Mouse (Mus musculus): ENCODE results near the gene Gzmf.
"Not testable (repeated sequence)": the region's sequence is repeated elsewhere in the genome, so short reads cannot be mapped to it uniquely, and the experiment has no call there.

The Gzmf gene

DNA sequence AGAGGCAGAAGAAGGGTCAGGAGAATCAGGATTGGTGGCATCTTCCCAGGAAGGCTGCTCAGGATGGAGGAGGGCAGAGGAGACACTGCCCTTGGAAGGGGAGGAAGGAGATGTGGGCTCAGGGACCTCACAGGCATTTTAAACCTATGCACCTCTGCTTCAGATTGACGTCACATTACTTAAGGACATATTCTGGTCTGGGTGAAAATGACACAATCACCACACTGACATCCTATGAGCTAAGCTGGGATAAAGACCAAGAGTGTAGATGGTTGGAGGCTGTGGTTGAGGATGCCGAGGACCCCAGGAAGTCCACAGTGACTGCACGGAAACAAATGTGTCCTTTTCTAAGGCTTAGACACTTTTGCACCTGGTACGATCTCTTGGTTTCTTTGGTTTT lies at the start of gene Gzmf:
Gzmf (minus strand) TSS at position 101 of the 400 bp plus-strand sequence.
- DNase-seq (ENCODE audit: extremely low spot score, low spot score) = no peak

DNA sequence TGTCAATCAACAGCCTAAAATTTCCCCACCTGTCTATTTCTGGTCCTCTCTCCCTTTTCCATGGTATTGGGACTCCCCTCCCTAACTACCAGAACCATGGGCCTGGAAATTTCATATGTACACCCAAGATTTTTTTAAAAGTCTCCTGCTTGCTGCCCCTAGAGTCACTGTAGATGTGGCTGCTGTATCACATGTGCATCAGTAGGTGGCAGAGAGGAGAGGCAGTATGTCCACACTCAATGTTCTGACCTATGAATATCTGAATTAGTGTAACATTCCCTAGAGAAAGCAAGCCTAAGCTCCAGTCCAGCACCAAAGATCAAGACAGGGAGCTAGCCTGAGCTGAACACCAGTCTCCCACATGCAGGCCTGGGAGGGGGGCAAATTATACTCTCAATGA lies 29.2 kb upstream of the Gzmf start:
- DNase-seq (ENCODE audit: extremely low spot score, low spot score) = no peak

DNA sequence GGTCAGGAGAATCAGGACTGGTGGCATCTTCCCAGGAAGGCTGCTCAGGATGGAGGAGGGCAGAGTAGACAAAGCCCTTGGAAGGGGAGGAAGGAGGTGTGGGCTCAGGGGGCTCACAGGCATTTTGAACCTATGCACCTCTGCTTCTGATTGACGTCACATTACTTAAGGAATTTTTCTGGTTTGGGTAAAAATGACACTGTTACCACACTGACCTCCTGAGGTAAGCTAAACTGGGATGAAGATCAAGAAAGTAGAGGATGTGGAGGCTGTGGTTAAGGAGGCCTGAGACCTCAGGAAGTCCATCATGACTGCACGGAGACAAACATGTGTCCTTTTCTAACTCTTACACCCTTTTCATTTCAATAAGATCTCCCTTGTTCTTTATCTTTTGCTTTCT lies 23.3 kb upstream of the Gzmf start, which contains the start of gene Gzmc:
Gzmc (minus strand) TSS at position 101 of the 400 bp plus-strand sequence.
- no peak for DNase-seq (ENCODE audit: extremely low spot score, low spot score)

DNA sequence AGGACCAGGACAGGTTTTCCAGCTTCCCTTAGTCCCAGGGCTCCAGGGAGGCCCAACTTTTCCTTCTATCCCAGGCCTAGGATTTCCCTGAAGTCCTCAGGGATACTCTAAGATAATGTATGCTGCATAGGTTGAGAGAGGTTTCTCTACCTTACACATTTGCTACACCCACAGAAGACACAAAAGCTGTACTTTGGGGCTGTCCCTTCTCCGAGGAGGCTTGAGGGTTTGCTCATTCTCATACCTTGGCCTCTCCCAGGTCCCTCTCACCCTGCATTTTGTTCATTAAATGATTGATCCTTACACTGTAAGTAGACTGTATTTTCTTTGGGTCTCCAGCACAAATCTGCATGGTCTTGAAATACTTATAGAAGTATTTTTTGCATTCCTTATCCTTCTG lies 5.6 kb downstream of the Gzmf start:
- DNase-seq (ENCODE audit: extremely low spot score, low spot score) = no peak

DNA sequence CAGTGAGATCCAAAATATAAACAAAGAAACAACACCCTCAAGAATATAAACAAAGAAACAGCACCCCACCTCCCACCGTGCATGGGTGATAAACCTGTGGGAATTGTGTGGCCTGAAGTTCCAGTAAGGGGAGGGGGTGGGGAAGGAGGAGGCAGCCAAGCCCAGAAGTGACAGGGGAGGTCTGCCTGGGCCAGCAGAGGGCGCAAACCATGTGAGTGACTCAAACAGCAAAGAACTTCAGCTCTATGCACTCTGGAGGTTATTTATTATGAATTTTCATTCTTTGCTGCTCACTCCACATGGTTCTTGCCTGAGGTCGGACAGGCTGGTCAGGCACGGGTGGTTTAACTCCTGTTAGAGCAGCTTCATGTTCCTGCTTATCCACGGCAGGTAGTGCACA lies 6.2 kb downstream of the Gzmf start:
- DNase-seq (ENCODE audit: extremely low spot score, low spot score) = peak; percentile 43

DNA sequence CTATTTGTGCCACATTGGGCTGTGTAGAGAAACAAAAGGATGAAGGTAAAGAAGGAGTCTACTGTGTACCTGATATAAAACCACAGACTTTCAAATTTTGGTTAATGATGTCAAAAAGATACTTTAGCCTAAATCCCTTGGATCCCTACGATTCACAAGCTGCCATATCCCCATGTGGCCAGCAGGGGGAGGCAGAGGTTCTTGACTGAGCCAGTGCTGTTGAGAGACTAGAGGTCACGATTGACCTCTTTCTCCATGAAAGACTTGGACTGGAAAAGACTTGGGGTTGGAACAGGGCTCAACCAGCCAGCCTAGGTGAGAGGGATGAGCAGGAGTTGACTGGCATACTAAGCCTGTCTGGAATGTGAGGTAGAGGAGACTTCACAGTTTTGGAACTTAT lies 7.2 kb downstream of the Gzmf start:
- DNase-seq (ENCODE audit: extremely low spot score, low spot score) = peak; percentile 65

DNA sequence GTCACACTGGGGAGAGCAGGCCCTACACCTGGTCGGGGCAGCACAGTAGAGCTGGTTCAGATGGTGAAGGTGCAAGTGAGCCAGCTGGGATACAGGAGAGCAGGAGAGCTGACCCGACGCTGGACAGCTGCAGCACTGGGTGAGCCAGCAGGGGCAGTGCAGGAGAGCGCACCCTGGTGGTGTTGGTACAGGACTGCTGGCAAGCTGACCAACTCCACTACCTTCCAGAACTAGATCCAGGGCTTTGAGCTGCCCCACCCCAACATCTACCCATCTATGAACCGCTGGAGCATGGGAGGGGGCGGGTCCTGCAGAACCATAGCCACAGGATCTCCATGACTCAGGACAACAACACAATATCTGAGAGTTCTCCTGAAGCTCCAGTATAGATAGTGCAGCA lies 24.3 kb downstream of the Gzmf start:
- DNase-seq (ENCODE audit: extremely low spot score, low spot score) = no peak

DNA sequence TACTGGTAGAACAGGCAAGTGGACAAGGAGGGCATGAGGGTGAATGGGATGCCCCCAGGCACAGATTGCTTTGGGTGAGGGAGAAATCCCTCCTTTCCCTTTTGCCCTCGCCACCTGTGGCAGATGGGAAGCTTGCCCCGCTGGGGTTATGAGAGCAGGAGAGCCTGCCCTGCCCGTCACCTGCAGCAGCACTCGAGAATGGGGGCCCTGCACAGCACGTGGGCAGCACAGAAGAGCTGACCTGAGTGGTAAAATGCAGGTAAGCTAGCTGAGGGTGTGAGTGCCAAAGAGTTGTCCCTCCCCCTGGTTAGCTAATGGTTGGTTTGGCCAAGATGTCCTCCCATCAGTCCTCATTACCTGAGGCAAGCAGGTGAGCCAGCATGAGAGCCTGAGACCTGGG lies 24.7 kb downstream of the Gzmf start:
- no peak for DNase-seq (ENCODE audit: extremely low spot score, low spot score)

DNA sequence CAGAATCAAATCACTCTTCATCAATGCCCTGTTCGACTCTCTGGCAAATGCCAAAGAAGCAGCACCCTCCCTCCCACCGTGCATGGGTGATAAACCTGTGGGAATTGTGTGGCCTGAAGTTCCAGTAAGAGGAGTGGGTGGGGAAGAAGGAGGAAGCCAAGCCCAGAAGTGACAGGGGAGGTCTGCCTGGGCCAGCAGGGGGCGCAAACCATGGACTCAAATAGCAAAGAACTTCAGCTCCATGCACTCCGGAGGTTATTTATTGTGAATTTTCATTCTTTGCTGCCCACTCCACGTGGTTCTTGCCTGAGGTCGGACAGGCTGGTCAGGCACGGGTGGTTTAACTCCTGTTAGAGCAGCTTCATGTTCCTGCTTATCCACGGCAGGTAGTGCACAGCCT lies 33.6 kb downstream of the Gzmf start:
- DNase-seq (ENCODE audit: extremely low spot score, low spot score) = peak; percentile 48

DNA sequence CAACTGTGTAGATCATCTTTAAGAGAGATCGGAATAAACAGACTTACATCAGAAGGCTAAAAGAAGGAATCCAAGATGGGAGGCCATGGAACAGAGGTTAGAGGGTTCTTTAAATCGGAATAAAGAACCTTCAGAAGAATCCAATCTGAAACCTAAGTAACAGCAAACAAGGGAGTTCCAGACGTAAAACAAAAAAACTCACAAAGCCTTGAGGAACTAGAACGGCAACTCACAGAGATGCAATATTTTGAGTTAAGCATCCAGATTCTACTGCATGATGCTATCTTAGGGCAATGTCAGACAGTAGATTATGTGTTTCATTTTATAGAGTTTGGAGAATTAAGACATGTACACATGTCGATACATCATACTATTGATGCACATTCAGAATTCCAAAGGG lies 36.7 kb downstream of the Gzmf start, which contains the start of gene Gzmn:
Gzmn (minus strand) TSS at position 101 of the 400 bp plus-strand sequence.
- no peak for DNase-seq (ENCODE audit: extremely low spot score, low spot score)

DNA sequence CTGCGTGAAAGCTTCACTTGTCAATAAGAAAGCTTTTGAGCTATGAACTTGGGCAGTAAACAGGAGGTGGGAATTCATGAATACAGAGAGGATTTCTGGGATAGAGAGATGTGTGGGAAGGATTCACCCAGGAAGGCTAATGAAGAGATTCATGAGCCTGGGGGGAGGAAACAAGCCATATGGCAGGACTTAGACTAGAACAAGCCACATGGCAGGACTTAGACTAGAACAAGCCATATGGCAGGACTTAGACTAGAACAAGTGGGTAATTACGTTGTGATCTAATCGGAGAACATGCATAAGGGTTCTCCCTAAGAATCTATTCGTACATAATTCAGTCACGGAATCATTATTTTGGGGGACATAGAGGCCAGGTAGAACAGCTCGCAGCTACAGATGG lies 37.8 kb downstream of the Gzmf start:
- DNase-seq (ENCODE audit: extremely low spot score, low spot score) = no peak

DNA sequence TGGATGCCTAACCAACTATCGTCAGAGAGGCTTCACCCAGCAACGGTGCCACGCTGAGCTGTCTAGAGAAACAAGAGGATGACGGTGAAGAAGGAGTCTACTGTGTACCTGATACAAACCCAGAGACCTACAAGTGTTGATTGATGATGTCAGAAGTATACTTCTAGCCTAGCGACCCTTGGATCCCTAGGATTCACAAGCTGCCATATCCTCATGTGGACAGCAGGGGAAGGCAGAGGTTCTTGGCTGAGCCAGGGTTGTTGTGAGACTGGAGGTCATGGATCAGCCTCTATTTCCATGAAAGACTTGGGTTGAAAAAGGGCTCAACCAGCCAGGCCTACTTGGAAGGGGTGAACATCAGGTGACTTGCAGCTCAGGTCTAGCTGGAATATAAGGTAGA lies 38.5 kb downstream of the Gzmf start:
- no peak for DNase-seq (ENCODE audit: extremely low spot score, low spot score)

DNA sequence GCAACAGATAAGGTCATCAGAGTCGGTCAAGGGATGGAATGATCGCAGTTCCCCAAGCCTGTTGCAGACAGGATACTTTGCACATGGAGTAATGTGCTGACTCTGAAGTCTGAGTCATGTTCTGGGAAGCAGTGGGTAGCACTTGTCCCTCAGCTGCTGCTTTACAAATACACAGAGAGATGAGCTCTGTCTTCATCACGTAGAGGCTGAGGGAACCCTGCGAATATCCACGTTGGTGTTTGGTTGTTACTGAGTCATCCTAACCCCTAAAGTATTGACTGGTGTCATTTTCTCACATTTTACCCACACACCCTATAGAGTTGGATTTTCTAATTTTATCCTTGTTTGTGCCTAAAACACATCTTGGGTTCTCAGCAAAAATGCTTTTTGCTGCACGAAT lies 43.2 kb downstream of the Gzmf start:
- DNase-seq (ENCODE audit: extremely low spot score, low spot score) = no peak

DNA sequence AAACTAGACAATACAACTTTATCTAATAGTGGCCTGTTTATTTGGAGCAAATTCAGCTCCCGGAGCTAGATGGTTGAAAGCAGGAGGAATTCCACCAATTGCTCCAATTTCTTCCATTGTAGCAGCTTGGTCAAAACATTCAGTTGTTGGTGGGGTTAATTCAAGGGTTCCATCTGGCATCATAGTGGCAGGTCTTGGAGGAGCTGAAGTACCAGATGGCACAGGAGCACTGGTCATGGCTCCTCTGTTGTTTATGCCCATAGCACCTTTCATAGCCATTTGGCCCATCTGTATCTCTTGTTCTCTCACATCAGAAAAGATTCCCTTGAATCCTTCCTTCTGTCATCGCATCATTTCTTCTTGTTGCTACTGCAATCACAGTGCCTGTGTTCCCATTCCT lies 49.1 kb downstream of the Gzmf start:
- DNase-seq (ENCODE audit: extremely low spot score, low spot score) = no peak

DNA sequence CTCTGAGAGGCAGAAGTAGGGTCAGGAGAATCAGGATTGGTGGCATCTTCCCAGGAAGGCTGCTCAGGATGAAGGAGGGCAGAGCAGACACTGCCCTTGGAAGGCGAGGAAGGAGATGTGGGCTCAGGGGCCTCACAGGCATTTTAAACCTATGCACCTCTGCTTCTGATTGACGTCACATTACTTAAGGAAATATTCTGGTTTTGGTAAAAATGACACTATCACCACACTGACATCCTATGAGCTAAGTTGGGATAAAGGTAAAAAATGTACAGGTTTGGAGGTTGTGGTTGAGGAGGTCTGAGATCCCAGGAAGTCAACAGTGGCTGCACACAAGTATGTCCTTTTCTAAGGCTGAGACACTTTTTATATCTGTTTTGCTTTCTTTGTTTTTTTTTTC lies 51.7 kb downstream of the Gzmf start, which contains the start of gene Gzmg:
Gzmg (minus strand) TSS at position 101 of the 400 bp plus-strand sequence.
- DNase-seq (ENCODE audit: extremely low spot score, low spot score) = not testable (repeated sequence)

DNA sequence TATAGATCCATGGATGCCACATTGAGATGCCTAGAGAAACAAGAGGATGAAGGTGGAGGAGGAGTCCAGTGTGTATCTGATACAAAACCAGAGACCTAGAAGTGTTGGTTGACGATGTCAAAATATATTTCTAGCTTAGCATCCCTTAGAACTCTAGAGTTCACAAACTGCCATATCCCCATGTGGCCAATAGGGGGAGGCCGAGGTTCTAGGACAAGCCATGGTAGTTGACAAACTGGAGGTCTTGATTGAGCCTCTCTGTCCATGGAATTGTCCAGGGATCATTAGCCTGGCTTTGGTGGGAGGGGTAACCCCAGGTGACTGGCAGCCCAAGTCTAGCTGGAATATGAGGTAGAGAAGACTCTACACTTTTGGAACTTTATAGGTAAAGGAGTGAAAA lies 55.9 kb downstream of the Gzmf start:
- DNase-seq (ENCODE audit: extremely low spot score, low spot score) = no peak

Data from neural tube, embryonic 10.5 days (tissue).